Mouse (Mus musculus) intestine, embryonic 14.5 days (tissue): ENCODE measurements around the gene Uimc1. TPM values are rescaled to one million over a fixed set of nuclear protein-coding genes. Genes with fewer than 3 reads are reported as not detected.
"Not testable (repeated sequence)": the region's sequence is repeated elsewhere in the genome, so short reads cannot be mapped to it uniquely, and the experiment has no call there.

ENCODE experiments used
- ATAC-seq: fragments of 200-750 bp; cut with Nextera tagmentation; replicated peaks from 2 replicates; pipeline ENCODE4 v1.8.0; 2017; ENCODE audit warnings: low read depth, moderate number of reproducible peaks, moderate TSS enrichment, moderate library complexity; ENCODE audit not compliant: low FRiP score, low TSS enrichment
- DNase-seq: peaks from one replicate; pipeline ENCODE4 v3.0.0-alpha.2; 2018; ENCODE audit warnings: low spot score
- H3K27ac ChIP-seq: fragments of 300-500 bp; sonication (generic); 2 replicates; pipeline ENCODE4 v1.5.1; 2014; ENCODE audit warnings: low read depth, mild to moderate bottlenecking, control low read depth
- H3K27me3 ChIP-seq: fragments of 300-500 bp; sonication (generic); replicated peaks from 2 replicates; pipeline ENCODE4 v1.6.1; 2014; ENCODE audit warnings: low read length, control low read depth; ENCODE audit not compliant: control insufficient read depth, insufficient read depth
- H3K36me3 ChIP-seq: fragments of 300-500 bp; sonication (generic); 2 replicates; pipeline ENCODE4 v1.6.1; 2014; ENCODE audit warnings: low read length, control low read depth; ENCODE audit not compliant: control insufficient read depth, insufficient read depth
- H3K4me1 ChIP-seq: fragments of 300-500 bp; sonication (generic); replicated peaks from 2 replicates; pipeline ENCODE4 v1.6.1; 2014; ENCODE audit warnings: low read length, control low read depth, mixed read lengths; ENCODE audit not compliant: control insufficient read depth, insufficient read depth
- H3K4me2 ChIP-seq: fragments of 300-500 bp; sonication (generic); 2 replicates; pipeline ENCODE4 v1.6.1; 2014; ENCODE audit warnings: low read length
- H3K4me3 ChIP-seq: fragments of 300-500 bp; sonication (generic); 2 replicates; pipeline ENCODE4 v1.5.1; 2014; ENCODE audit warnings: low read depth, low read length, control low read depth, mixed read lengths
- H3K9ac ChIP-seq: fragments of 300-500 bp; sonication (generic); 2 replicates; pipeline ENCODE4 v1.6.1; 2014; ENCODE audit warnings: mild to moderate bottlenecking, low read length
- H3K9me3 ChIP-seq: fragments of 300-500 bp; sonication (generic); 2 replicates; pipeline ENCODE4 v1.6.1; 2016; ENCODE audit warnings: low read length, control low read depth; ENCODE audit not compliant: control insufficient read depth
- WGBS: fragments of 180-500 bp; shearing (Covaris S2); extraction: QIAGEN DNeasy Blood & Tissue Kit; methylation state at CpG from one replicate; pipeline ENCODE4 v1.1.7; 2014; 5-methylcytosine and 5-hydroxymethylcytosine counted together
- polyA plus RNA-seq: library from polyadenylated mRNA; unstranded; fragments of >200 nt; fragmentation: Nextera tagmentation; extraction: Ambion mirVana; gene quantifications from 2 replicates; pipeline ENCODE4 v1.2.1, GENCODE M21; 2014

Gene Uimc1
- polyA plus RNA-seq, 1 experiment from 2014 or later, result 23.8 TPM

DNA sequence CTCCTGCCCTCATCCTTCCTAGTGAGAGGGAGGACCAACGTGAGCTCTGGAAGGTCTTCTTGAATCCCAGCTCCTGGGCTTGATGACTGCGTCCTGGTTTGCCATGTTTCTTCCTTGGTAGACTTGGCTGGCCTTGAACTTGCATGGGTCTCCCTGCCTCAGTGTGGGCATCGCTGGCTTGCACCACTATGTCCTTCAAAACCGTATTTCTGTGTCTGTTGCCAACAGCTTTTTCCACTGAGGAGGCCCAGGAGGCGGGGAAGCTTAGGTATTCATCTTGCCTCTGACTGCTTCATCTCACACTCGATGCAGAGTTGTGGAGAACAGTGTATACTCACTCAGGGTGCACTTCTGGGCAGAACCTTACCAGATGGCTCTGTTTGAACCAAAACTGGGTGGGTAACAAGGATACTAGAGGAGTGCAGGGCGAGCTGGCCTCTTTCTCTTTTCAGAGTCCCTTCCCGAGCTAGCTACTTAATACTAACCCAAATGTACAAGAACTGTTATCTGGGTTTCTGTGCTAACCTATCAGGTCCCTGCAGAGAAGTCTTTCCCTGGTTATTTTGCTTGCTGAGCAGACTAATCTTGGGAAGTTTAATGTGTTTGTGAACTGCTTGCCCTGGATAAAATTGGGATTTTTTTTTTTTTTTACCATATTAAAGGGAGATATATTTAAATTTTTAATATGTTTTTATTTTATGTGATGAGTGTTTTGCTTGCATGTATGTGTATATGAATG, 6.0 kb upstream of the Uimc1 start:
- Histone ChIP-seq H3K27me3 (no peaks in the 10 kb centered on the region), H3K9me3 (no peaks in the 10 kb centered on the region), H3K4me2 (peak overlapping the region; percentile 92), H3K27ac (peak overlapping the region; percentile 77; the same call in 1 of the 2 replicates), H3K36me3 (peaks cover 14% of the 10 kb centered on the region), H3K4me1 (peaks cover 8% of the 10 kb centered on the region), H3K9ac (peak overlapping the region; percentile 78), H3K4me3 (peak overlapping the region; percentile 93)
- no peak for ATAC-seq
- peak; percentile 53 for DNase-seq
- 18% methylated on average over 8 of the region's 8 CpGs for WGBS

DNA sequence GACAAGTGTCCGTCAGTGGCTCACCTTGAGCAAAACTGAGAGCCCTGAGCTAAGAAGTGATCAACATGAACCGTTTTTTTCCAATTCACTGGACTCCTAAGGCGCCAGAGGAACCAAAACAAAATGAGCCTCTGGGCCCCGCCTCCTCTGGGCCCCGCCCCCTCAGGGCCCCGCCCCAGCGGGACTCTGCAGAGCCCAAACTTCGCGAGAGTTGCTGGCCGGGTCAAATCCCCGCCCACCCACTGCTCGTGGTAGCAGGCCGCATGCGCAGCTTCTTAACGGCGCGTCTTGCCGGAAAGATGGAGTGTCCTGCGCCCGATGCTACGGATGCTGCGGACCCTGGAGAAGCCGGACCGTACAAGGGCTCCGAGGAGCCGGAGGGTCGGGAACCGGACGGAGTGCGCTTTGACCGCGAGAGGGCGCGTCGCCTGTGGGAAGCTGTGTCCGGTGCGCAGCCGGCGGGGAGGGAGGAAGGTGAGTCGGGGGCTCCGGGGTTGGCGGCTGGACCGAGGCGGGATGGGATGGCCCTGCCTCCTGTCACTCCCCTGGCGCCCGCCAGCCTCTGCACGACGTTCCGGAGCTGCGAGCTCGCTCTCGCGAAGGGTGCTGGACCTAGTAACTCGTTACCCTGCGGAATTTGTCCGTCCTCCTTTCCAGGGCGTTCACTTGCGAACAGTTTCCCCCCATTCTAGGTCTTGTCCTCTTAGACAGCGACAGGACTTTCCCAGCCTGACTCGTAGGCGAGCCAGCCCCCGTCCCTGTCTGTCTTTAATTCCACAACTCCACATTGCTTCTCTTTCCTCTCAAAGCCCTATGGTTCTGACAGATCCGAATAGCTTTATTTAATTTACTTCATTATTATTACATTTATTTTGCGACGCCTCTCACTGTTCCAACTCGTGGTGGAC, 5.2 kb upstream of the Uimc1 start, which contains the start of gene Zfp346:
Gene Zfp346 (plus strand): TSS at position 267 of the 908 bp plus-strand sequence.
- H3K36me3 ChIP-seq, result peaks cover 14% of the 10 kb centered on the region
- peaks cover 8% of the 10 kb centered on the region for H3K4me1 ChIP-seq
- peak within 1 kb of the TSS; percentile 92 for H3K4me2 ChIP-seq
- H3K27ac ChIP-seq, result peak within 1 kb of the TSS; percentile 77; the same call in 1 of the 2 replicates
- DNase-seq (peak; percentile 97), ATAC-seq (peak; percentile 96)
- under 1% methylated on average over 58 of the region's 66 CpGs for WGBS
- H3K9ac ChIP-seq, result peak within 1 kb of the TSS; percentile 78
- peak within 1 kb of the TSS; percentile 93 for H3K4me3 ChIP-seq
- H3K27me3 ChIP-seq, result no peaks in the 10 kb centered on the region
- no peaks in the 10 kb centered on the region for H3K9me3 ChIP-seq

DNA sequence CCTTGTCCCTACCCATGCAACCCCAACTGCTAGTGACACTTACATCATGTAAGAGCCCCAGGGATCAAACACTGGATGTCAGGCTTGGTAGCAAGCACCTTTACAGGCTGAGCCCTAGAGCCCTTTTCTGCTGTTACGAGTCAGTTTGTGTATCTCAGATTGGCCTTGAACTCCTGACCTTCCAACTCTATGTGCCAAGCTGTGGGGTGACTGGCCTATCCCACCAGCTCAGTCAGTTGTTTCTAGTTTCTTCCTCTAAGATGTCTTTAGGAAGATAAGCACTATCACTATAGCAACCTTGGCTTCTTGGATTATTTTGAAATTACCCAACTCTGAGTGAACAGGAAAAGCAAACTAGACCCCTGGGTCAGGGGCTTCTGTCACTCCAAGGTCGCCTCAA, 3.3 kb upstream of the Uimc1 start:
- Histone ChIP-seq H3K4me2 (no peak overlapping the region), H3K4me1 (peaks cover 11% of the 10 kb centered on the region), H3K27ac (no peak overlapping the region), H3K9ac (no peak overlapping the region), H3K27me3 (no peaks in the 10 kb centered on the region), H3K4me3 (no peak overlapping the region), H3K36me3 (peaks cover 9% of the 10 kb centered on the region), H3K9me3 (no peaks in the 10 kb centered on the region)
- ATAC-seq (no peak), DNase-seq (no peak)
- 53% methylated on average over 2 of the region's 2 CpGs for WGBS

DNA sequence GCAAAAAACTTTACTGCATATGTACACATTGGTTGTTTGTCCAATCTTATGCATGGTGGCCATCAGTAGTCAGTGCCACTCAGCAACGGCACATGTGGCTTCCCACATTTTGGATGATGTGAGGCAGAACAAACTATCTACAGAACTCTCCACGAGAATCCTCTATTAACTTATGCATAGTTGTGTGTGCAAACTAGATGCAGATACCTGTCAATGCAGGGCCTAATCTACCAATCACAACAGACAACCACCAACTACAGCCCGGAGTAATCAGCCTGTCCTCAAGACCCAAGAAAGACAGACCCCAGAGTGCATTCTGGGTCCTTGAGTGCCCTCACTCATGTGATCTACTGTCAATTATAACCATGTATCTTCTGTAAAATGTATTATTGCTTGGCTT, 2.3 kb upstream of the Uimc1 start:
- Histone ChIP-seq H3K27me3 (no peaks in the 10 kb centered on the region), H3K9me3 (no peaks in the 10 kb centered on the region), H3K4me3 (no peak overlapping the region), H3K4me1 (peaks cover 11% of the 10 kb centered on the region), H3K9ac (no peak overlapping the region), H3K27ac (no peak overlapping the region), H3K4me2 (no peak overlapping the region), H3K36me3 (no peaks in the 10 kb centered on the region)
- WGBS, result 98% methylated on average over 3 of the region's 3 CpGs
- ATAC-seq (no peak), DNase-seq (no peak)

DNA sequence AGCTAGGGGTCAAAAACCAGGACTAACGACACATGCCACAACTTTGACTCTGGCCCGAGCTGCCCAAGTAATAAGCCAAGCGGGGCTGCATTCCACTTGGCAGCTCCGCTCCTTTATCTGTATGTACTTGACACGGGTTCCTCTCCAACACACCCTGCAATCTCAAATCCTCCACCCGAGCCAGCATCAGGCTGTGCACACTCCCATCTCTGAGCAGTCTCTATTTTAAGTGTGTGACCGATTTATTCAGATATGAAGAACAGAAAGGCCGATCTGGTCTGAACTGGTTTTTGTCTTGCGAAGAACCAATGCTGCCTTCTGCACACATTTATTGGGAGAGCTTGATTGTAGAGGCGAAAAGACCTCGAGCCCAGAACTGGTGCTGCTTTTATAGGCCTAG, 1.5 kb upstream of the Uimc1 start:
- WGBS, result 93% methylated on average over 11 of the region's 11 CpGs

DNA sequence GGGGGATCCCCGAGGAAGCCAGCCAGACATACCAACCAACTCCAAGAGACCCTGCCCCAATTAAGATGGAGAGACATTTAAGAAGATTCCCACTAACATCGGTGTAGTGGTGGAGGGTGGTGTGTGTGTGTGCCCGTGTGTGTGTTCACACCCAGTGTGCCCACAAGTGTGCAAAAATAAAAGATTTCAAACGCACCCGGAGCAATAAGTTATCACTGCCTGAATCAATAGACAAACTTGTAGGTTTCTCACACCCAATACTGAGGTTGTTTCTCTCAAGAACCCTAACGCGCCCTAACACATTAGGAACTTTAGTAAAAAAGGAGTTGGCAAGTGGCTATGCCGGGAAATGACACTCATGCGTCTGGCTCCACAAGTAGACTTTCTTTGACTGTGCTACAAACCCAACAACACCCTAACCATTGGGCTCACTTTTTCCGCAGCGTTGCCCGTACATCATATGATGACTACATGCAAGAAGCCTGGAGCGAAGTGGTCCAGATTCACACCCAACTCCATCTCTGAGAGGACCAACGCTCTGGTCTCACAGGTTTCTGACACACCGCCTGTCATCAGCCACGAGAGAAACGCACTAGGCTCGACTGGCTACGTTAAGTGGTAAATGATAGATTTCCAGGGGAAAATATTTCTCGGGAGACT, 904 bp downstream of the Uimc1 start:
- no peak for DNase-seq
- peak overlapping the region; percentile 71 for H3K4me2 ChIP-seq
- H3K9ac ChIP-seq, result peak overlapping the region; percentile 89
- no peaks in the 10 kb centered on the region for H3K27me3 ChIP-seq
- H3K9me3 ChIP-seq, result no peaks in the 10 kb centered on the region
- 0 out of 2 replicates have a peak, but pooled peaks cover 3% of the 10 kb centered on the region for H3K4me1 ChIP-seq
- peak; percentile 25 for ATAC-seq
- H3K27ac ChIP-seq, result peak overlapping the region; percentile 91
- H3K36me3 ChIP-seq, result no peaks in the 10 kb centered on the region
- 31% methylated on average over 20 of the region's 20 CpGs for WGBS
- H3K4me3 ChIP-seq, result peak overlapping the region; percentile 71

More for the DNA sequence above, 1.5 kb upstream of the Uimc1 start:
- no peak for ATAC-seq
- DNase-seq, result no peak
- Histone ChIP-seq H3K9me3 (no peaks in the 10 kb centered on the region), H3K9ac (no peak overlapping the region), H3K4me1 (peaks cover 11% of the 10 kb centered on the region), H3K27me3 (no peaks in the 10 kb centered on the region), H3K4me3 (no peak overlapping the region), H3K4me2 (no peak overlapping the region), H3K27ac (no peak overlapping the region), H3K36me3 (no peaks in the 10 kb centered on the region)

DNA sequence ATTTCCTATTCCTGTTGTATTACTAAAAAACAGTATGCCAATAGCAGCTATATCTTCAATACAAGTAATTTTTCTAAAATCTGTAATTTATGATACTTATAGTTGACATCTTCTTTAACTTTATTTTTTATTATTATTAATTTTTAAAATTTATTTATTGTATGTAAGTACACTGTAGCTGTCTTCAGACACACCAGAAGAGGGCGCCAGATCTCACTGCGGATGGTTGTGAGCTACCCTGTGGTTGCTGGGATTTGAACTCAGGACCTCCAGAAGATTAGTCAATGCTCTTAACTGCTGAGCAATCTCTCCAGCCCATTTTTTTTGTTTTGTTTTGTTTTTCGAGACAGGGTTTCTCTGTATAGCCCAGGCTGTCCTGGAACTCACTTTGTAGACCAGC, 2.3 kb downstream of the Uimc1 start:
- H3K27ac ChIP-seq, H3K4me2 ChIP-seq, H3K9ac ChIP-seq, H3K4me3 ChIP-seq, H3K36me3 ChIP-seq, DNase-seq, ATAC-seq, H3K4me1 ChIP-seq, H3K9me3 ChIP-seq, H3K27me3 ChIP-seq: not testable (repeated sequence)
- 93% methylated on average over 3 of the region's 3 CpGs for WGBS

DNA sequence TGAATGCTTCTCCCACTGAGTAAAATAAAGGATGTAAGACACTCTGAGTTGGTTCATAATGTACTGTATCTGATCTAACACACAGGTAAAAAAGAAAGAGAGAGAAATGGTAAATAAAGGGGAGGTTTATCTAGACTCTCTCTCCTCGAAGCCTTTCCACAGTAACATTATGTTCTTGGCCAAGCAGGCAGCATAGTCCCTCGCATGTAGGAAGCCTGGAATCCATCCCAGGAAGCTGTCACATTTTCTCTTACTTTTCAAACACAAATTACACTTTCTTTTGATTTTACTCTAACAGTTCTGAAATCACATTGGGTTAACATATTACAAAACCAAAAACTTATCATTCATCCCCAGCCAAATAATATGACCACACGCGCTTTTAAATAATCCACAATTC, 7.5 kb downstream of the Uimc1 start:
- Histone ChIP-seq H3K4me2 (no peak overlapping the region), H3K4me3 (no peak overlapping the region), H3K4me1 (no peaks in the 10 kb centered on the region), H3K36me3 (peaks cover 13% of the 10 kb centered on the region; the same call in 1 of the 2 replicates), H3K9ac (no peak overlapping the region), H3K9me3 (no peaks in the 10 kb centered on the region), H3K27me3 (no peaks in the 10 kb centered on the region), H3K27ac (no peak overlapping the region)
- WGBS, result 77% methylated on average over 4 of the region's 4 CpGs
- DNase-seq (no peak), ATAC-seq (no peak)
